Mouse (Mus musculus) gonadal fat pad, adult 2 months (tissue): ENCODE measurements at regions not wholly inside any gene's neighbourhood (a gene's known extent, or its start where the extent isn't known, plus 50 kb on each side); places are given as distances from the start of the nearest gene placed in this dataset.
"Not testable (repeated sequence)": the region's sequence is repeated elsewhere in the genome, so short reads cannot be mapped to it uniquely, and the experiment has no call there.

ENCODE experiments used
- DNase-seq: peaks from one replicate; pipeline ENCODE4 v3.0.0-alpha.2; 2012; ENCODE audit warnings: low read depth

DNA sequence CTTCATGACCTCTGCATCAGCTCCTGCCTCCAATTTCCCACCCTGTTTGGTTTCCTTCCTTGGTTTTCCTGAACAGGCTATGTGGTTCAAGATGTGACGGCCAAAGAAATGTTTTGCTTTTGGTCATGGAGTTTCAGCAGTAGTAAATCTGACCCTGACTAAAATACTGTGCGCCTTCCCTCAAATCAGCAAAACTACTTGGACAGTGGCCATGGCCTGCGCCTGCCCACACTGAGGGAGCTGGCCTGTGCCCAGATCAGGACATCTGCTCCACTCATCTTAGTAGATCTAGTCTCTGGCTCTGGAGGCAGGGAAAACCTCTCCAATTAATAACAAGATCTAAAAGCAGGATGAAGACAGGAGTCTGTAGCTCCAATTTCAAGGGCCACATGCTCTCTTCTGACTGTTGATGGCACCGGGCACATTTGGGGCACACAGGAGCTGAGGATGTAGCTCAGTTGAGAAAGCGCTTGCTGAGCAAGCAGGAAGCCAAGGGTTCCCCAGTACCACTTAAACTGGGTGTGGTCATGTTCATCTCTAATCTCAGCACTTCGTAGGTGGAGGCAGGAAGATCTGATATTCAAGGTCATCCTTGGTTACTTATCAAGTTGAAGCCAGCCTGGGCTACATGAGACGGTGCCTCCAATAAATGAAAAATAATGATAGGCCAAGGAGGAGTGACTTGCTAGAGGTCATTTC lies 96.6 kb upstream of the Mrps10 start:
- DNase-seq = no peak

DNA sequence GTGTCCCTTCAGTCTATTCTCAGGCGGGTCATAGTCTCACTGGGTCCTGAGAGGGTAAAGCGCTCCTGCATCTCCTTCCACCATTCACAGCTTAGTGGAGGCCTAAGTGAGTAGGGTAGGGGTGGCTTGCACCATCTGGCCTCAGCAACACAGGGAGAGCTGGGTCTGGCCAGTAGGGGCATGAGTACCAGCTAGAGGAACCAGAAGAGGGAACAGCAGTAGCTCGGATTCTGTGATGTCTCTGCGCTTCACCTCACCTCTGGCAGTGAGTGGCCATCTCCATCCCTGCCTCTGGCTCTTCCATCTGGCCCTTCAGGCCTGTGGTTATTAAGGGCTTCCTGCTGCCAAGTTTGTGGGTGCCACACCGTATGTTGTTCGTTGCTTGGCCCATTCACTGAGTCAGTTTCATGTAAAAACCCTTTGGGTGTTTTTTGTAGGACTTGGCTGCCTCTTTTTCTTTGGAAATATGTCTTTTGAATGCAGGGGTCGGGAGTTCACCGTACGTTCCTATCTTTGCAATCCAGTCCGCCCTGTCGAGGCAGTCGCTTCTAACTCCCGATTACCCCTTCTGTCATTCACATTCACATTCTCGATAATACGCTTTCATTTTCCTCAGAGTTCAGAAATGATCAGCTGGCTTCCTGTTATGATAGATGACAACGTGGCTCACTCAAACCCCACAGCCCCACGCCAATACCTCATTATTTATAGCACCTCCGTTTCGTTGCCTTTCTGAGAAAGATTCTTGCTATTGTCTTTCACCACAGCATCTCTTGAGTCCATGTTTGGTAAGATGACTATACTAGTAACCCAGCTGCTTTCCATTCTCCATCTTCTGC lies 99.4 kb upstream of the Mrps10 start:
- DNase-seq = no peak

- DNase-seq = no peak
These were observed 100.8 kb upstream of the Mrps10 start for GRCm38 (mm10) chr17:47267843-47268242.

- DNase-seq = no peak
These were observed 101.6 kb upstream of the Mrps10 start for GRCm38 (mm10) chr17:47267076-47267475.

DNA sequence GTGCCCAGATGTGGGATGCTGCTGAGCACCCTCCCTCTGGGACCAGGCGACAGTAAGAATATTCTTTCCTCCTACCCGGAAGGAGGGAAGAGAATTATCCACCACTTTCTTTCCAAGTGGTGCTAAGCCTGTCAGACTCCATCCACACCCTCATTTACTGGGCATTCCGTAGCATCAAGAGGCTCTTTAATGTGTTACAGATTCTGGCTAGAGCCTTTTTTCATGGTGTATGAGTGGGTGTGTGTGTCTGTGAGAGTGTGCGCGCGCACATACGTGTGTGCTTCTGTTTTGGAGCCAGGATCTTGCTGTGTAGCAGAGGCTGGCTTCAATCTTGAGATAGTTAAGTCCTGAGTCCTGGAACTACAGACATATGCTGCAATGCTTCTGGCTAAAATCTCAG lies 102.4 kb upstream of the Mrps10 start:
- DNase-seq = no peak

DNA sequence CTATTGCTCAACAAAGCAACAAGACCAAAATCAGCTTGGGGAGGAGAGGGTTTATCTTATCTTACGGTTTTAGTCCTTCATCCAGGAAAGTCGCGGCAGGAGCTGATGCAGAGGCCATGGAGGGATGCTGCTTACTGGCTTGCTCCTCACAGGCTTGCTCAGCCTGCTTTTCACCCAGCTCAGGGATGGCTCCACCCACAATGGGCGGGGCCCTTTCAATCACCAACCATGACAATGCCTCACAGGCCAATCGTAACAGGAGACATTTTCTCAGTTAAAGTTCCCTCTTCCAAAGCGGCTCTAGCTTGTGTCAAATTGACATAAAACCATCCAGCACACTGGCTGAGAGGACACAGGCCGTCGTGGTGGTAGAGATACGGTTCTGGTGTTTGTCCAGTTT lies 105.7 kb upstream of the Mrps10 start:
- no peak for DNase-seq

- no peak for DNase-seq
These were observed 106.5 kb upstream of the Mrps10 start for GRCm38 (mm10) chr17:47262141-47262540.

- no peak for DNase-seq
These were observed 107.7 kb upstream of the Mrps10 start for GRCm38 (mm10) chr17:47260976-47261375.

- DNase-seq = no peak
These were observed 110.4 kb upstream of the Mrps10 start for GRCm38 (mm10) chr17:47258296-47258695.

GRCm38 (mm10) chr17:47255209-47255608 lies 113.5 kb upstream of the Mrps10 start:
- no peak for DNase-seq

- DNase-seq = no peak
These were observed 114.7 kb upstream of the Mrps10 start for GRCm38 (mm10) chr17:47254026-47254425.

GRCm38 (mm10) chr17:47250001-47250400 lies 118.7 kb upstream of the Mrps10 start:
- DNase-seq = no peak

GRCm38 (mm10) chr17:47249176-47249575 lies 119.5 kb upstream of the Mrps10 start:
- no peak for DNase-seq

GRCm38 (mm10) chr17:47248053-47248452 lies 120.6 kb upstream of the Mrps10 start:
- no peak for DNase-seq

DNA sequence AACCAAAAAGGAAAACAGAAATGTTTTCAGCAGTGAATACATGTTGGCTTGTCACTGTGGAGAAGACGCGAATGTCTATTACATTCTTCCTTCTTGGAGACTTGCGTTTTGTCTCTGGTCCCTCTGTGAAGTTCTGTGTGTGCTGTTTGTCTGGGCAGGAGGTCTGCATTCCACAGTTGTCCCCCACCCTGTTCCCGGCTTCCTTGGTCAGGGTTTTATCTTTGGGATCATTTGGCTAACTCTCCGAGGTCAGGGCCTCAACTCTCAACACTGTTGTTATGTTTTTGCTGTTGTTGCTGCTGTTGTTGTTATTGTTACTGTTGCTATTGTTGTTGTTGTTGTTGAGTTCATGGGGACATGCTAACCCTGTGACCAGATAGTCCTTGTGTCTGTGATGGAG lies 121.2 kb upstream of the Mrps10 start:
- DNase-seq = no peak

DNA sequence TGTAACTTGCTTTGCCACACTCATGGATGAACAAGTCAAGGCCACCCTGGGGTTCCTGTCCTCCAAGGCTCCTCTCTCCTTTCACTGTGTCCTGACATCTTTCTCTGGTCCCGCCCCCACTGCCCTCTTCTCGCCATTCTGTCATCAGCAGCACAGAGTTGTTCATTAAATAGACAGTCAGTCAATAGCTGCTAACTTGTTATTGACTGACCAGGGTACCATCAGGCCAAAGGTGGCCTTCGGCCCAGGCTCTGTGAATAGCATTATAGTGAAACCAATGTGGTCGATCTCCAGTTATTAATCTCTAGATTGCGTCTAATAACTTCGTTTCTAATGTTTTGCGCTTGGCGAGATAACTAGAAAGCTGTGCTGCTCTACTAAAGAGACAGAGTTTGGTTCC lies 122.1 kb upstream of the Mrps10 start:
- DNase-seq = no peak

DNA sequence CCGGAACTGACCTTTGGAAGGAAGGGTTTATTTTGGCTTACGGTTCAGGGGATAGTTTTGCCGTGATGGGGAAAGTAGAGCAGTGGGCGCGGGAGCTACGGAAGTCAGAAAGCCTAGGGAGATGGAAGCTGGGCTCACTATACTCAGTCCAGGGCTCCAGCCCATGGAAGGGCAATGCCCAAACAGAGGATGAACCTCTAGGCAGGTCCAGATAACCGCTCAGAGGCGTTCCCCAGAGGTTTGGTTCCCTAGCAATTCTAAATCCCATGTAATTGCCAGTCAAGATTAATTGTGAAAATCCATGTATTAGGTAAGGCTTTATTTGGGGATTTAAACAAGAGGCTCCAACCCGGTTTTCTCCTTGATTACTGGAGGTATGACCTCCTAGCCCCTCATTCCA lies 123.1 kb upstream of the Mrps10 start:
- no peak for DNase-seq

DNA sequence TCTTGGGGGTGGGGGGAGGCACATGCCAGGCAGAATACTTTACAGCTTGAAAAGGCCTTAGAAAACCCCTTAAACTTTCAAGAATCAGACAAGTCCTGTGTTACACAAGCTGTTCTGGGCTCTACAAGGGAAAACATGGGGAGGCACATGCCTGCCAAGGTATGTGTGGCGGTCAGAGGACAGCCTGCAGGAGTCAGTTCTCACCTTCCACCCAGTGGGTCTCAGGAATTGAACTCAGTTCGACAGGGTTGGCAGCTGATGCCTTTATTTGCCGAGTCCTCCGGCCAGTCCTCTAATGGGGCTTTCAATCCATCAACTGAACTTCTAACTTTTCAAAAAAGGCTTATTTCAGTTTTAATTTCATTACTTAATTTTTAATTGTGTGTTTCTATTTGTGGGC lies 129.6 kb upstream of the Mrps10 start:
- no peak for DNase-seq

GRCm38 (mm10) chr17:47237881-47238280 lies 130.8 kb upstream of the Mrps10 start:
- DNase-seq = not testable (repeated sequence)

DNA sequence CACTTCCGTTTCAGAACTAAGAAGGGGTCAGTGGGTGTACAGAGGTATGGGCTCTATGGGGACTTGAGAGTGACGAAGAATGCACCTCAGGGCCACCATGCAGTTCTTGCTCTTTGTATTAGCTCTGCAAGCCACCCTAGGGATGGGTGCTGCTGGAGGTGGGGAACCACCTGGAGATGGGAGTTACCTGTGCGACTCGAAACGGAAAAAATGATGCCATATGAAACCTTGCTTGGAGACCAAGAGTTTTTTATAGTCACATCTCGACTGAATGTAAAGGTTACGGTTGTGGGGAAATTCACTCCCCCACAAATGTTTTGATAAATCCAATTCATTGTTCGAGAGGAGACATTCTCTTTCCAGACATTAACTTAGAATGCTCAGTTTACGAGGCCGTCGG lies 134.3 kb upstream of the Mrps10 start:
- DNase-seq = no peak

DNA sequence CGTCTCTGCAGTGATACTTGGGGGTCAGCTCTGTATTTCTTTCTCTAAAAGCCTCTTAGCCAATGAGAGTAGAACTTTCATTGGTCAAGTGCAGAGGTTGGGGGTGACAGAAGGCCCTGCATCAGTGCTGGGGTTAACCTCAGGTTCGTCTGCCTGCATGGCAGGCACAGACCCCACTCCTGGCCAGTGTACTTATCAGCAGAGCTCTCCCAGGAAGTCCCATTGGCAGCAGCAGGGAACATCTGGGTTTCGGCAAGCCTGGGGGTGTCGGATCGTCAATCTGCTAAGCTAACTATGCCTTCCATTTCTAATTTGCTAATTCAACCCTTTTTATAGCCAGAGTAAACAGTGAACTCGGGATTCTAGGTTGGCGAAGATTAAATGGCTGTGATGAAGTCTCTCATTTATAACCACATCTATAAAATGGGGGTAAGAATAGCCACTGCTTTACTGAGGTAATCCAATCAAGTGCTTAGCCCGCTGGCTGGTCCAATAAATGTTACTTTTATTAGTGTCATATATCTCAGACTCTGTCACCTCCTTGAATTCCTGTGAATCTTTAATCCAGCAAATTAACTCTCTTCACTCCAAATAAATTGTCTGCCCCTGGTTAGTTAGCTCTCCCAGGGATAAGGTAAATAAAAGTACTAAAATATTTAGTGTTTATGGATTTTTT lies 135.5 kb upstream of the Mrps10 start:
- no peak for DNase-seq

DNA sequence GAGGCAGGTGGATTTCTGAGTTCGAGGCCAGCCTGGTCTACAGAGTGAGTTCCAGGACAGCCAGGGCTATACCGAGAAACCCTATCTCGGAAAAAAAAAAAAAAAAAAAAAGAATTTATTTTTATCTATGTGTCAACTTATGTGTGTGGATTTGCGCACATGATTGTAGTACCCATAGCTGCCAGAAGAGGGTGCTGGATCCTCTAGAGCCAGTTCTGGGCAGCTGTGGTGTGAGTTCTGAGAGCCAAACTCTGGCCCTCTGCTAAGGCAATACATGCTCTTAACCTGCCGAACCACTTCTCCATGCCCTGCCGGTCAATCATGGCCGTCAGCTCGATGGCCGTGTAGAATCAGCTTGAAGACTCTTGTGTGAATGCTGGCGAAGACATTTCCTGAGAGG lies 138.0 kb upstream of the Mrps10 start:
- DNase-seq = no peak

DNA sequence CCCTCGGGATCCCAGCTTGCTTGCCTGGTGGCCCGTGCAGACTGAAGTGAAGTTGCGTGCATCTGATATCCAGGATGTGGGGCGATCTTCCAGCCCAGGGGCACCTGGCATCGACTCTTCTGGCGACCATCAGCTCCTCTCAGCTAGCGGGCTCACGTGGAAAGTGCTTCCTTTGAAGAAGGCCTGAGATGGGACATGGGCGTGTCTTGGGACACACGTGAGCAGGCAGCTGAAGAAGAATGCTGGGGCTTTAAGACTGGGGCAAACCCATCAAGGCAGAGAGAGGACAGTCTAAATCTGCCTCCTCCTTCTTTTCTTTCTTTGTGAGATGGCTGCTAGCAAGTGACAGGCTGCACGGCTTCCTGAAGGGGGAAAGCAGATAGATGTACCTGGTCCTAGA lies 142.3 kb upstream of the Mrps10 start:
- no peak for DNase-seq
